In genomic region chr16:40194839-40195238, GRCm38 (mm10) we compare ENCODE assay signal across 25 mouse cellular contexts.
"Had no signal": no experiment of that assay in that cellular context is flagged by ENCODE, and none has a peak within 500 bp of the region (broad histone marks: within the 10 kb centered on the region; RNA-seq: fewer than 3 reads in every experiment).

No protein-coding gene starts in this region.

- H3K9ac ChIP-seq: heart, embryonic 13.5 days; heart, embryonic 15.5 days; hindbrain, embryonic 13.5 days; hindbrain, embryonic 15.5 days; kidney, embryonic 15.5 days; limb, embryonic 13.5 days; limb, embryonic 15.5 days had no signal

- DNase-seq: gastrocnemius, adult 2 months; gastrocnemius, postnatal 14 days; gastrocnemius, postnatal 36 days; heart, adult 11 months; heart, adult 2 months; heart, postnatal 14 days; heart, postnatal 36 days; kidney, adult 11 months; kidney, adult 2 months; kidney, adult 9 months; kidney, postnatal 14 days; kidney, postnatal 36 days; layer of hippocampus, adult 9-11 months; layer of hippocampus, postnatal 36 days had no signal

- H3K36me3 ChIP-seq: heart, embryonic 13.5 days; heart, embryonic 15.5 days; hindbrain, embryonic 13.5 days; hindbrain, embryonic 15.5 days; kidney, embryonic 15.5 days; limb, embryonic 13.5 days; limb, embryonic 15.5 days had no signal

- H3K27me3 ChIP-seq: heart, embryonic 13.5 days; heart, embryonic 15.5 days; hindbrain, embryonic 13.5 days; hindbrain, embryonic 15.5 days; kidney, embryonic 15.5 days; limb, embryonic 13.5 days; limb, embryonic 15.5 days had no signal

- H3K4me2 ChIP-seq: heart, embryonic 11.5 days; heart, embryonic 13.5 days; heart, embryonic 15.5 days; hindbrain, embryonic 13.5 days; hindbrain, embryonic 15.5 days; kidney, embryonic 15.5 days; limb, embryonic 13.5 days; limb, embryonic 15.5 days had no signal

- ATAC-seq: intestine, embryonic 16.5 days had no signal

- H3K4me1 ChIP-seq: heart, embryonic 13.5 days; heart, embryonic 15.5 days; hindbrain, embryonic 13.5 days; kidney, embryonic 15.5 days; limb, embryonic 13.5 days; limb, embryonic 15.5 days had no signal

- H3K4me3 ChIP-seq: gastrocnemius, adult 2 months; heart, adult 2 months; heart, embryonic 13.5 days; heart, embryonic 15.5 days; hindbrain, embryonic 13.5 days; hindbrain, embryonic 15.5 days; kidney, embryonic 15.5 days; limb, embryonic 13.5 days; limb, embryonic 15.5 days had no signal

- H3K9me3 ChIP-seq: heart, embryonic 13.5 days; heart, embryonic 15.5 days; hindbrain, embryonic 13.5 days; hindbrain, embryonic 15.5 days; kidney, embryonic 15.5 days; limb, embryonic 13.5 days; limb, embryonic 15.5 days had no signal

- H3K27ac ChIP-seq: gastrocnemius, adult 2 months; heart, adult 2 months; heart, embryonic 13.5 days; heart, embryonic 15.5 days; hindbrain, embryonic 13.5 days; hindbrain, embryonic 15.5 days; hindbrain, postnatal 0 days; kidney, embryonic 15.5 days; kidney, postnatal 0 days; limb, embryonic 13.5 days; limb, embryonic 15.5 days had no signal
